Mouse (Mus musculus) gastrocnemius, adult 2 months (tissue): ENCODE measurements around the gene Hadha. TPM values are rescaled to one million over a fixed set of nuclear protein-coding genes. Genes with fewer than 3 reads are reported as not detected.

Experiments
- DNase-seq: peaks from one replicate; pipeline ENCODE4 v3.0.0; 2022
- H3K27ac ChIP-seq: fragments of 200-600 bp; 2 replicates; pipeline ENCODE4 v1.8.1; 2022; ENCODE audit warnings: mild to moderate bottlenecking
- H3K4me3 ChIP-seq: fragments of 200-600 bp; 2 replicates; pipeline ENCODE4 v1.8.1; 2022; ENCODE audit warnings: mild to moderate bottlenecking, moderate library complexity
- CTCF ChIP-seq: fragments of 200-600 bp; IDR thresholded peaks from 2 replicates; pipeline ENCODE4 v1.8.1; 2022; ENCODE audit warnings: antibody characterized with exemption, mild to moderate bottlenecking, moderate library complexity
- intact Hi-C: fragments of 180-260 bp; cut with DNase I; formaldehyde crosslinking; loops from one replicate; pipeline ENCODE4 v1.15.1; 2025
- total RNA-seq, 2 experiments: library from RNA; stranded (reverse); gene quantifications; 2 replicates each; pipeline ENCODE4 v1.2.3; 2021

The Hadha gene
- total RNA-seq, 2 experiments from 2014 or later = 261 to 470 TPM

DNA sequence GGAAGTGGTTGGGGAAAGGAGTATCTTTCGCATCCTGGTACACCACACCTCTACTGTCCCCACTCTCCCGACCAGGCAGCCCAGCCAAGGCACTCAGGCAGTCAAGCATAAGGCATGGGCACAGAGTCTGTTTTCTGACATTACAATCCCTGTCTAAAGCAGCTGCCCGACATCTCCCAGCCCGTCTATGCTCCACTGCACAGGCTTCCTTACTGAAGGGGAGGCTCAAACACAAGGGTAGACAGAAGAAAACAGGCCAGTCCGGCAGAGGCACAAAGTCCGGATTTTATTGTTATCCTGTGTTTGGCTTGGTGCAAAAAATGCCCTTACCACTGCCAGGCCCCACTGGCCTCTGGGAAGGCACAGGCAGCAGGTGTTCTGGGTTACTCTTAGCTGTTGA lies 35.8 kb downstream of the Hadha start:
- intact Hi-C loops = loop anchor here (10.0 kb wide), 1 partner anchor 294 kb away; no protein-coding TSS in a partner anchor

DNA sequence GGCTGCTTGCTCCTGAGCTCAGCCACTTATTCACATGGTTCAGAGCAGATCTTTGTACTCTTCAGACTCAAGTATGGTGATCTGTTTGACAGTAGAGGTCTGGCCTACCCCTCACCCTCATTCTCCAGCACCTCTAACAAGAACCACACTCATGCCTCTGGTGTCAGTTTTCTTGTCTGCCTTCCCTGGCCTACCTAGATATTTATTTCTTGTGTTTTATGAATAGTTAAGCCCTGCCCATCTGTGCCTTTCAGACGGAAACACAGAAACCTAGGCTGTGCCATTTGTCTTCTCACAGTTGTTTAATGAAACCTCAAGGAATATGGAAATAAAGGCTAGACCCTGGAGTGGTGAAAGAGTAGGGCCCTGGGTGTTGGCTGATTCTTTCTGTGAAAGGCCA lies 36.9 kb downstream of the Hadha start:
- DNase-seq = no peak
- Histone ChIP-seq H3K27ac (no peak overlapping the region), H3K4me3 (no peak overlapping the region)
- intact Hi-C loops = loop anchor here (10.0 kb wide), 1 partner anchor 293 kb away; no protein-coding TSS in a partner anchor
- TF ChIP-seq CTCF = no peak

More for the DNA sequence above, 35.8 kb downstream of the Hadha start:
- TF ChIP-seq CTCF = no peak
- Histone ChIP-seq H3K27ac (no peak overlapping the region), H3K4me3 (no peak overlapping the region)
- DNase-seq = no peak

DNA sequence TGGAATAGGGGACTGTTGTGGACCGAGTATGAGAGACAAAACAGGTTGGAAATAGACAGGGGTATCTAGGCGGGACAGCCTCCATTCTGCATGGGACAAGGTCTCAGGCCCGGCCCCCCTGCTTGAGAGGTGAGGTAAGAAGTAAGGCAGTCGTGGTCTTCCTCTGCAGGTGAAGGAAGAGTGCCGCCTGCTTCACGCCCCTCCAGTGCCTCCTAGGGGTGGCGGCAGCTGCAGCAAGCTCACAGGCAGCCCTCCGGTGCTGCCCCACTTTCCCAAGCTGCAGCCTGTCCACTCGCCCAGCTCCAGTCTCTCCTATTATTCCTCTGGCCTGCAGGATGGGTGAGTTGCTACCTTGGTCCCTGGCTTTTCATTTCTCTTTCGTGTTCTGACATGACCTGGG lies 39.2 kb downstream of the Hadha start:
- Histone ChIP-seq H3K4me3 (no peak overlapping the region), H3K27ac (no peak overlapping the region)
- DNase-seq = no peak
- intact Hi-C loops = loop anchor here (10.0 kb wide), 1 partner anchor 291 kb away; no protein-coding TSS in a partner anchor
- TF ChIP-seq CTCF = peak; percentile 7; the same call in 1 of the 2 replicates

DNA sequence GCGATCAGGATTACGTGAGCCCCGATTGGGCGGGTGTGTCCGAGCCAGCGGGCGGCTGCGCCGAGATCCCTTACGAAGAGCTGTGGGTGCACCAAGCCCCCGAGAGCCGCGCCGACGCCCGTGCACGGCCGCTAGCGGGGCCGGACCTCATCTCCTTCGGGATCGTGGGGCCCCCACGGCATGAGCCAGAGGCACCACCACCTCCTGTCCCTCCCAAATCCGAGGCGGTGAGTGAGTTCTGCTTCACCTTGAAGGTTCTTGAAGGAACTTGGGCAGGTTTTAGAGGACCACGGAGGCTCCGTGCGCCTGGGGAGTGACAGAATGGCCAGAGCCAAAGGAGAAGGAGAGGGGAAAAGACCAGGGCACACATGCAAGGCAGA lies 40.2 kb downstream of the Hadha start:
- Histone ChIP-seq H3K4me3 (peak overlapping the region; percentile 71), H3K27ac (no peak overlapping the region)
- intact Hi-C loops = loop anchor here (10.0 kb wide), 1 partner anchor 290 kb away; no protein-coding TSS in a partner anchor
- DNase-seq = no peak
- no peak for TF ChIP-seq CTCF

DNA sequence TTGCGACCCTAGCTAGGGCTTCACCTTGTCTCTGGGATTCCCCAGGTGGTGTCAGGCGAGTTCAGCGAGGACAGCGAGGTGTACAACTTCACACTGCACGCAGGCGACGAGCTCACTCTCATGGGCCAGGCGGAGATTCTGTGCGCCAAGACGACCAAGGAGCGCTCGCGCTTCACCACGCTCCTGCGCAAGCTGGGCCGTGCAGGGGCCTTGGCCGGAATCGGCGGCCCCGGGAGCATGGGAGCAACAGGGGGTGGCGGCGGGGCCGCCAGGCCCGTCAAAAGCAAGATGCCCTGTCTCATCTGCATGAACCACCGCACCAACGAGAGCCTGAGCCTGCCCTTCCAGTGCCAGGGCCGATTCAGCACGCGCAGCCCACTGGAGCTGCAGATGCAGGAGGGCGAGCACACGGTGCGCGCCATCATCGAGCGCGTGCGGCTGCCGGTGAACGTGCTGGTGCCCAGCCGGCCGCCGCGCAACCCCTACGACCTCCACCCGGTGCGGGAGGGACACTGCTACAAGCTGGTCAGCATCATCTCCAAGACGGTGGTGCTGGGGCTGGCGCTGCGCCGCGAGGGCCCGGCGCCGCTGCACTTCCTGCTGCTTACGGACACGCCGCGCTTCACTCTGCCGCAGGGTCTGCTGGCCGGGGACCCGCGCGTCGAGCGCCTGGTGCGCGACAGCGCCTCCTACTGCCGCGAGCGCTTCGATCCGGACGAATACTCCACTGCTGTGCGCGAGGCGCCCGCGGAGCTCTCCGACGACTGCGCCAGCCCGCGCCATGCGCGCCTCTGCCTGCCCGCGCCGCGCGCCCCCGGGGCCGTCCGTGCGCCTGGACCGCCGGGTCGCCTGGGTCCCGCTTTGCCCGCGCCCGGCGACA lies 40.8 kb downstream of the Hadha start:
- Histone ChIP-seq H3K4me3 (peak overlapping the region; percentile 71), H3K27ac (no peak overlapping the region)
- intact Hi-C loops = loop anchor here (10.0 kb wide), 1 partner anchor 289 kb away; no protein-coding TSS in a partner anchor
- TF ChIP-seq CTCF = peak; percentile 70
- DNase-seq = peak; percentile 75

DNA sequence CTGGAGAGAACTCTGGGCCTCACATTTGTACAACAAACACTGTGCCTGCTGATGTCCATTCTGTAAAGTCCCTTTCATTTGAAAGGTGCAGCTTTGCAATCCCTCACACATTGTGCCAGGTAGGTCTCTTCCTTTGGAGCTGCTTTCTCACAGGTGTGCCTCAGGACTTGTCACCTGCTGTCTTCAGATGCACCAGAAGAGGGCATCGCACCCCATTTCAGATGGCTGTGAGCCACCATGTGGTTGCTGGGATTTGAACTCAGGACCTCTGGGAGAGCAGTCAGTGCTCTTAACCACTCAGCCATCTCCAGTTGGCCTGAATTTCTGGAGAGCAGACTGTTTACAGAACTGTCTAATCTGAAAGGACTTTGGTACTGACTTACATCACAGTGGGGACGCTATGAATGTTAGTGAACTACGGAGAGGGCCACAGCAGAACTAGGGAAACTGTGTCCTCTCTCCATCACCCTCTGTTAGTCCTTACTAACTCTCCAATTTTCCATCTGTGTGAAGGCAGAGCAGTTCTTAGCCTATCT lies 42.4 kb downstream of the Hadha start:
- H3K27ac ChIP-seq = no peak overlapping the region
- DNase-seq = no peak
- TF ChIP-seq CTCF = peak; percentile 11; the same call in 1 of the 2 replicates
- H3K4me3 ChIP-seq = no peak overlapping the region
- intact Hi-C loops = loop anchor here (10.0 kb wide), 1 partner anchor 288 kb away; no protein-coding TSS in a partner anchor

DNA sequence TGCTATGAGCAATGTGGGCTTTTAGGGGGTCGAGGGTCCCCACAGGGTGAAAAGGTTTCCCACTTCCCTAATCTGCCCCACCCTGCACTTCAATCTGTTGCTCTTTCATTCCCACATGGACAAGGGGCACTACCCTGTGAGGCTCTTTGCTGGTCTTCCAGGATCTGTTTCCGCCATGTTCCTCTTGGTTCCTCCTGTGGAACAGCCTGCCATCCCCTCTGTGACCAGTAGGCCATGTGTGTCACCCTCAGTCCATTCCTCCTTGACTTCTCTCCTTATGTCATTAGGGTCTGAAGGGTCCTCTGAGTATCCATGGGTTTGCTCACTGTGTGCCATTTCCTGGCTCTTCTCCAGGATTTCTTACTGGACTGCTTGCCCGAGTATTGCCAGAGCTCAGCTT lies 43.2 kb downstream of the Hadha start:
- no peak for DNase-seq
- Histone ChIP-seq H3K4me3 (no peak overlapping the region), H3K27ac (no peak overlapping the region)
- intact Hi-C loops = loop anchor here (10.0 kb wide), 1 partner anchor 287 kb away; no protein-coding TSS in a partner anchor
- TF ChIP-seq CTCF = no peak

DNA sequence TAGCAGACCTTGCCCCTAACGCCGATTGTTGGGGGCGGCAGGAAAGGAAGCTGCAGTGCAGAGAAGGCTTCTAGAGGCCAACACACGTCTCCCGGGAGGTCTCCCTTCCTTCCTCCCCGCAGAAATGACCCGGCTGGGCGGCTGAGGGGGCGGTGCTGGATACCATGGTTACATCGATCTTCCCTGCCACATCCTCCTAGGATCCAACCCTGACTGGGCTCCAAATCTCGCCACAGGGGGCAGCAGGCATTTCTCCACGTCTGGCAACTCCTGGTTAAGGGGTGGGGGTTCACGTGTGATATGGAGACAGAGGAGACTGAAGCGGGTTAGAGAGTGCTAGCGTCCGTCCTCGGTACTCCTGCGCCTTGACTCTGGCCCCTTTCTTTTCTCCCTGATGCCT lies 43.8 kb downstream of the Hadha start:
- intact Hi-C loops = loop anchor here (10.0 kb wide), 1 partner anchor 286 kb away; no protein-coding TSS in a partner anchor

DNA sequence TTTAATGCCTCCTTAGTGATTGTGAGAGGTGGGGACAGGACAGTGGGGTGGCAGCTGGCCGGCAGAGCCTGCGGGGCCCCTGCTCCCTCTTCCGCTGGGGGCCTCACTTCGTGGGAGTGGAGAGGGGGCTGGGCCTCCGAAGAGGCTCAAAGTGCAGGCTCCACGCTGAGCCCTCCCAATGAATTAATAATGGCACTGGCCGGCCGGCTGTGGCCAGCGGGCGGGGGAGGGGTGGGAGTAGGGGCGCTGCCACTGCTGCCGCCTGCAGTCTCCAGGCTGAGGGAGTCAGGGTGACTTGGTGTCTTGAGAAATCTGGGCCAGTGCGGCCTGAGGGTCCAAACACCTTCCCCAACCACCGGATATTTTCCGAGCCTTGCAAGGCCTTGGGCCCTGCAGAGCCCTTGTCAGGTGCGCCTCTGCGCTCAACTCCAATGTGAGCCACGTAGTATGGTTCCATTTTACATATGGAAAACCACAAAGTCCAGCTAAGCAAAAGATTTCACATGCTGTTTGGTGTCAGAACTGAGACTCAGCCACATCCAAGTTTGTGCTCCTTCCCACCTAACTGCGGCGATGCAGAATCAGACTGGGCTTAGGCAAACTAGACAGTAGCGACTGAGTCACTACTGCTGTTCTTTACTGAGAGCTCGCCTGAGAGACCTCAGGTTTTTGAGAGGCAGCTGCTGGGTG lies 44.4 kb downstream of the Hadha start:
- DNase-seq = no peak
- Histone ChIP-seq H3K27ac (no peak overlapping the region), H3K4me3 (peak overlapping the region; percentile 54)
- TF ChIP-seq CTCF = no peak
- intact Hi-C loops = loop anchor here (10.0 kb wide), 1 partner anchor 286 kb away; no protein-coding TSS in a partner anchor

More for the DNA sequence above, 43.8 kb downstream of the Hadha start:
- Histone ChIP-seq H3K4me3 (peak overlapping the region; percentile 54), H3K27ac (no peak overlapping the region)
- TF ChIP-seq CTCF = no peak; the same call in 1 of the 2 replicates
- DNase-seq = no peak

DNA sequence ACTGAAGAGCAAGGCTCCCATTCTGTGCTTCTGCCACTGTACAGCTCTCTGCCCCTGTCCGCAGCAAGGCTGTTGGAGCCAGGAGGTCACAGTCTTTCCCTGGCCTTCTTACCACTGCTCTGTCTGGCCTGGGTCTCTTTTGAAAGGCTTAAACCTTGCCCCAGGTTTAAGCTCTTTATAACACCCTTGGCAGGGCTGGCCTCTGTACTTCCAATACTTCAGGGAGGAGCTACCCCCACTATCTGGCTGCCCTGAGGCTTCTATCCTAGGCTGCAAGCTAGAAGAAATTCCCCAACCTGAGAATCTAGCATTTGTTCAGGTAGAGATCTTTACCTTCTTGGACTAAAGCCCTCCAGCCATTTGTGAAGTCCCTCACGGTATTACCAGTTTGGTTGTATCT lies 45.1 kb downstream of the Hadha start:
- intact Hi-C loops = loop anchor here (10.0 kb wide), 1 partner anchor 285 kb away; no protein-coding TSS in a partner anchor
- DNase-seq = no peak
- no peak overlapping the region for H3K4me3 ChIP-seq
- no peak overlapping the region for H3K27ac ChIP-seq
- no peak for TF ChIP-seq CTCF

DNA sequence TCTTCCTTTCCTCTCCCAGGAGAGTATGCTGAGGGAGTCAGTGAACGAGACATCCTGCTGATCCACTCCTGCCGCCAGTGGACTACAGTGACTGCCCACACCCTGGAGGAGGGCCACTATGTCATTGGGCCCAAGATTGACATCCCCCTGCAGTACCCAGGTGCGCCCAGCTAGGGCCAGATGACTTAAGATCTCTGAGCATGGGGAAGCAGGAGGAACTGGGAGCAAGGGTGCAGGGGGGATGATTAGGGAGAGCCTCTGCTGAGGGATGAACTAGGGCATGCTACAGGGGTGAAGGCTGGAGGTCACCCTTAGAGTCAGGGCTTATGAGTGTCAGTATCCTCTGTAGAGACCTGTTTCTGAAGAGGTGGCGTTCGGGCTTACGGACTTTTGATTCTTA lies 46.7 kb downstream of the Hadha start:
- intact Hi-C loops = no loop called here
- no peak for DNase-seq
- no peak overlapping the region for H3K27ac ChIP-seq
- no peak for TF ChIP-seq CTCF
- no peak overlapping the region for H3K4me3 ChIP-seq

DNA sequence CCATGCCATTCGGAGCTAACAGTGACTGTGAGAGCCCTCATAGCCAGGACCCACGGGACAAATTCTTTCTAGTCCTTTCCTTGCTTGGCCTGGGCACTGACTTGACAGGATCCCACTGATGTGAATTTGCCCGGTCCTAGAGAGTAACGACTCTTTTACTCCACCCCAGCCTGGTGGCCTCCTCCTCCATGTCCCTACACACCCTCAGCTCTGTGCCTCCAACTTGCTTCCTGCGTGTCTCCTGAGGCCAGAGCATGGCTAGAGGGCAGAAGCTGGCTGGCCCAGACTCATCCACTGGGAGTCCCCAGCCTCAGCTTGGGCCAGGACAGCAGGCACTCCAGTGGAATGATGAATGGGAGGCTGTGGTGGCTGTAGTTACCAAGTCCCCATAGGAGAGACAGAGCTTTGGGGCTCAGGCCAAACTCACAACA lies 47.3 kb downstream of the Hadha start:
- no peak for TF ChIP-seq CTCF
- no peak overlapping the region for H3K27ac ChIP-seq
- no peak overlapping the region for H3K4me3 ChIP-seq
- intact Hi-C loops = no loop called here
- DNase-seq = no peak
